Mouse (Mus musculus) neutrophil, adult 65 days (primary cell): Measurements from ENCODE around the gene Adam25. TPM values are rescaled to one million over a fixed set of nuclear protein-coding genes. Genes with fewer than 3 reads are reported as not detected.

Experiments
- total RNA-seq: library from RNA; stranded (reverse); gene quantifications from 2 replicates; pipeline ENCODE4 v1.2.4, GENCODE M21; 2023

Gene Adam25
- total RNA-seq, result not detected in 2 replicates

DNA sequence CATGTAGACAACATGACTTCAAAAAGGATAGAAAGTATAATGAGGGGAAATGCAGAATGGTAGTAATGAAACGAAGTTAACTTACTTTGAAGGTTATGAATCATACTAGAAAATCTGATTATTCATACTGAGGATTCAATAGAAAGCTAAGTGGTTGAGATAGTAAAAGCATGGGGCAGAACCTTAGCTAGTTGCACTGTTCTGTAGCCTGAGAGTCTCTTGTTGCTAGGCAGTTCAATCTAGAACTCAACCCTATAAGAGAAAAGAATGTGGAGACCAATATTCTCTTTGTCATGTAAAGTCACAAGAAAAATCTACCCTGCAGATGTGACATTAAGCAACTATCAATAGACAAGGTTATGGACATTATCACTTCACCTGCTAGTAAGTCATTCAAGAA lies at the start of gene Adam25:
TSS of gene Adam25 (plus strand) at position 301 of the 400 bp plus-strand sequence.

DNA sequence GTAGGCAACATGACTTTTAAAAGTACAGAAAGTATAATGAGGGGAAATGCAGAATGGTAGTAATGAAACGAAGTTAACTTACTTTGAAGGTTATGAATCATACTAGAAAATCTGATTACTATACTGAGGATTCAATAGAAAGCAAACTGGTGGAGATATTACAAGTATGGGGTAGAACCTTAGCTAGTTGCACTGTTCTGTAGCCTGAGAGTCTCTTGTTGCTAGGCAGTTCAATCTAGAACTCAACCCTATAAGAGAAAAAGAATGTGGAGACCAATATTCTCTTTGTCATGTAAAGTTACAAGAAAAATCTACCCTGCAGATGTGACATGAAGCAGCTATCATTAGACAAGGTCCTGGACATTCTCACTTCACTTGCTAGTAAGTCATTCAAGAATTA lies 41.0 kb downstream of the Adam25 start, which contains the start of gene Adam20:
TSS of gene Adam20 (plus strand) at position 301 of the 400 bp plus-strand sequence.

Other genes with a start within 250 kb of the Adam25 start
- not detected in 2 replicates for gene Adam24, start 77.1 kb upstream of the Adam25 start, total RNA-seq
- not detected in 2 replicates for gene Adam20, start 41.1 kb downstream of the Adam25 start, total RNA-seq
- gene Adam39, start 70.8 kb downstream of the Adam25 start, total RNA-seq, result not detected in 2 replicates